Mouse (Mus musculus) monocyte, adult 2 months (primary cell): ENCODE results near the gene Olfr609.
"Not testable (repeated sequence)": the region's sequence is repeated elsewhere in the genome, so short reads cannot be mapped to it uniquely, and the experiment has no call there.

Experiments
- DNase-seq, 2 experiments: peaks; one replicate each; pipeline ENCODE4 v3.0.0; 2022; ENCODE audit warnings: low spot score in 2 of 2, low read depth in 1 of 2

Gene Olfr609

DNA sequence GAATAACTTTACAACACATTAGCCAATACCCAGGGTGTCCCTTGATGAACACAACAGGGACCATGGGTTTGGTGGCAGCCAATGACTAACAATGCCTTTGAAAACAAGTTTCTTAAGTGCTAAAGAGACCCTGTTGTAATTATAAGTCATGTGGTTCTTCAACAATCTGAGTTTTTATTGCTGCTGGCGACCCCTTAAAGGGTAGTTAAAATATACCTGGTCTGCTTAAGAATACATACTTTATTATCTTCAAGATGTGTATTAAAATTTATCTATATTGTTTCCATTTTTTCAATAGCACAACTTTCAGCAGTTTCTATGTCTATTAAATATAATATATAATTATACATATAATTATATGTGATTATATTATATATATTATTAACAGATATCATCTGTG lies at the start of gene Olfr609:
Gene Olfr609, minus strand, starts transcription at position 101 of the 400 bp plus-strand sequence.
- no peak for DNase-seq

DNA sequence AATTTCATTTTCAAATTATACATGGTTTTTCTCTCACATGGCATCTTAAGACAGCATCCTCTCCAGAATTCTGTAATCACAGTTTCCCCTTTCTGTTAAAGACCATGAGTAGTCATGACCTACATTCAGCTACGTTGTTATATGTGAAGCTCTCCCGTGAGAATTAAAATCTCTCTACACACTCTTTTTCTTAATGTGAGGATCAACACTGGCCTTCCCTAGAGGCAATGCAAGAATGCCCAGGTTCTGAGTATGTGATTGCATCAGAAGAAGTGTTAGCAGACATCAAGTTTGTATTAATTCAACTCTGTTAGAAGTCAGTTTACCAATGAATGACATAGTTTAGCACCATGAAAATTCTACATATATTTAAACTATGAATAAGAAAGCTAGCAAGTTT lies 44.8 kb upstream of the Olfr609 start, which contains the start of gene Olfr612:
Gene Olfr612, minus strand, starts transcription at position 101 of the 400 bp plus-strand sequence.
- not testable (repeated sequence) for DNase-seq

DNA sequence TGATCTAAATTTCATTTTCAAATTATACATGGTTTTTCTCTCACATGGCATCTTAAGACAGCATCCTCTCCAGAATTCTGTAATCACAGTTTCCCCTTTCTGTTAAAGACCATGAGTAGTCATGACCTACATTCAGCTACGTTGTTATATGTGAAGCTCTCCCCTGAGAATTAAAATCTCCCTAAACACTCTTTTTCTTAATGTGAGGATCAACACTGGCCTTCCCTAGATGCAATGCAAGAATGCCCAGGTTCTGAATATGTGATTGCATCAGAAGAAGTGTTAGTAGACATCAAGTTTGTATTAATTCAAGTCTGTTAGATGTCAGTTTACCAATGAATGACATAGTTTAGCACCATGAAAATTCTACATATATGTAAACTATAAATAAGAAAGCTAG lies 22.9 kb upstream of the Olfr609 start, which contains the start of gene Olfr611:
Gene Olfr611, minus strand, starts transcription at position 101 of the 400 bp plus-strand sequence.
- DNase-seq, result not testable (repeated sequence)

DNA sequence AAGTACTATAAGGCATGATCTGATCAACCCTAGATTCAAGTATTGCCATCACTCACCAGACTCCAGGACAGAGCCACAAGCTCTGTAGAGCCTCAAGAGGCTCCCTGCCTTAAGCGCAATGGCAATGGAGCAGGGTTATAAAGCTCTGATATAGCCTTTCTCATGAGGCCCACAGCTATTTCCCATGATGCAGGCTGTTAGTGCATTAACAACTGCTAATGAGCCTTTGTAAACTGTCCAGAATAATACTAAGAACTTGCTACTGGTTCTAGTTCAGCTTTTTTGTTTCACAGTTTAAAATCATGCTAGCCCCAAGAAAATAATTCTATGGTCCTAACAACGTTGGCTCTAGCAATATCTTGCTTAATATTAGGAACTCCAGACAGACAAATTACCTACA lies 14.2 kb upstream of the Olfr609 start, which contains the start of gene Olfr610:
Gene Olfr610, minus strand, starts transcription at position 101 of the 400 bp plus-strand sequence.
- DNase-seq, result no peak

DNA sequence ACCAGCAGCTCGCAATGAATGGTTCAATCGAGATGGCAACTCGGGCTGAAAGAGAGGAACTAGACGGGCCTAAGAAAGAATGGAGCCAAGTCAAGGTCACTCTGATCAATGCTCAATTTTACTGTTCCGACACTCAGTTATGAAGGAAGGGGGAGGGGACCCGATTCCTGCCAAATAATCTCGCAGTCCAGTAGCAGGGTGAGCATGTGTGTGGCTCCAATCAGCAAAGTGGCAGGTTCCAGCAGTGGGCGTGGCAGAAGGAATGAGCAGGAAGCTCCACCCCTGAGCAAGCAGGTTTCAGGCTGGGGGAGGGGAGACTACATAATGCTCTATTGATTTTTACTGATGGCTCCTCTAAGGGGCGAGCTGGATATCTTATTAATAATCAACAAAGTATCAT lies 20.8 kb downstream of the Olfr609 start:
- DNase-seq, result not testable (repeated sequence)

DNA sequence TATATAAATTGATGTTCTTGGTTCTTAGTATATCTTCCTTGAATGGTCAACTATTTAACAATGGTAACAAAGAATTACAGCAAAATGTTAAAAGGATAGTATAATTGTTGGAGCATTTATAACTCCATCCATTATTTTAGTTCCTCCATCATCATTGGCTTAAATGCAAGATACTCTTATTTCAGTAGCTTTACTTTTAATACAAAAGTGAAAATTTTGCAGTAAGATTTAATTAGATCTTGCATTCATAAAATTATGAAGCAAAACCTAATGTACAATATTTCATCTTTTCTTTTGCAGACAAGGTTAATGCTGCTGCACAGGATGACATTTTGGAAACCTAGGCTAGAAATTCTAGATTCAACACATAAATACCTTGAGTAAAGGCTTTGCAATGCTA lies 28.3 kb downstream of the Olfr609 start, which contains the start of gene Olfr608:
Gene Olfr608, plus strand, starts transcription at position 301 of the 400 bp plus-strand sequence.
- no peak for DNase-seq

DNA sequence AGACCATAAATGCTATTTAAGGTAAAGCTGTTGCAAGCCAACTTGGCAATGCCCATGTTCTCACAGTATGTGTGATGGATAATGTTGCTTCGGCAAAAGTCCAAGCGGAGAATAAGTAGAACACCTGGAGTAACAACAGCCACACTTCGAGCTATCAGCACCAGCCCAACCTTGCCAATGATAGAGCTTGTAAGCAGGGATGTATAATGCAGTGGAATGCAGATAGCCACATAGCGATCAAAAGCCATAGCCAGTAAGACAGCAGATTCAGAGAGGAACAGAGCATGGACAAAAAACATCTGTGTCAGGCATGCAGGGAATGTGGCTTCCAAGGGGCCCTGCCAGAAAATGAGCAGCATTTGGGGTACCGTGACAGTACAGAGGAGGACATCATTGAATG lies 37.3 kb downstream of the Olfr609 start:
- DNase-seq, result no peak

DNA sequence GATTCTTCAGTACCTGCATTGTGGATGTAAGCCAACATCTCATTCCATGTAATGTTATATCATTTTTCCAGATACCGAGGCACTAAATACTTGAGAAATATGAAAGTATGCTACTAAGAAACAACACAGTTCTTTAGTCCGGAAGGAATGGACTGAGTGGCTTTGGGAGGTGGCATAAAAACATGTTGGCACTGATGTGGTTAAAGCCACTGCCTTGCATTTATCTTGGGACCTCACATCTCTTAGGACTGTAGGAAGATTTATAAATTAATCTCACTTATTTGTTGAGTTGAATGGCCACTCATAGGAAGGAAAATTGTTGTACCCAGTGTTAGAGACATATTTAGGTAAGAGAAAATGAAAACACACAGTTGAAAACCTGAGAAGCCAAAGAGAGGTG lies 49.1 kb downstream of the Olfr609 start, which contains the start of gene Olfr606:
Gene Olfr606, plus strand, starts transcription at position 301 of the 400 bp plus-strand sequence.
- DNase-seq, result no peak

DNA sequence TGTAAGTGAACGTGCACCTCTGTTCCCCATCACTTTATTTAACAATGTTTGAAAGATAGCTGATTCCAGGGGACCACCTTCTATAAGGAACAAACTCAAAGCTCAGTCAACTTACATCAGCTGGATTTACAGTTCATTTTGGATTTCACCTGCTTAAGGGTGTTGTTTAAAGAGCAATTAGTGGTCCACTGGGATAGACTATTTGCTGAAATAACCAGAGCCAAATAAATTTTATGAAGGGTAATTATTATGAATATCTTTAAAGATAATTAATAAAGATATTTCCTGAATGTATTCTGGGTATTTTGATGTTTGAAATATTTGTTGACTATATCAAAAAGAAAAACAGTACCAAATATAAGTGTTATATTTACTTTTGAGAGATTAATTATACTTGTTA lies 52.5 kb downstream of the Olfr609 start, which contains the start of gene Olfr605:
Gene Olfr605, minus strand, starts transcription at position 101 of the 400 bp plus-strand sequence.
- DNase-seq, result no peak
